Mouse (Mus musculus) gonadal fat pad, adult 2 months (tissue): ENCODE data around the gene Samd14. TPM values are rescaled to one million over a fixed set of nuclear protein-coding genes. Genes with fewer than 3 reads are reported as not detected.
A peak's percentile ranks its signal among the peaks of the same experiment; 100 is the strongest.
"Not testable (repeated sequence)": the region's sequence is repeated elsewhere in the genome, so short reads cannot be mapped to it uniquely, and the experiment has no call there.

Experiments used
- DNase-seq: peaks from one replicate; pipeline ENCODE4 v3.0.0-alpha.2; 2012; ENCODE audit warnings: low read depth
- polyA plus RNA-seq: library from polyadenylated mRNA; depleted of rRNA; stranded (reverse); fragments of >200 nt; gene quantifications from 2 replicates; pipeline ENCODE4 v1.2.3, GENCODE M21; 2012; rRNA removed

Gene Samd14
- polyA plus RNA-seq: 3.4 and 4.6 TPM in 2 replicates

DNA sequence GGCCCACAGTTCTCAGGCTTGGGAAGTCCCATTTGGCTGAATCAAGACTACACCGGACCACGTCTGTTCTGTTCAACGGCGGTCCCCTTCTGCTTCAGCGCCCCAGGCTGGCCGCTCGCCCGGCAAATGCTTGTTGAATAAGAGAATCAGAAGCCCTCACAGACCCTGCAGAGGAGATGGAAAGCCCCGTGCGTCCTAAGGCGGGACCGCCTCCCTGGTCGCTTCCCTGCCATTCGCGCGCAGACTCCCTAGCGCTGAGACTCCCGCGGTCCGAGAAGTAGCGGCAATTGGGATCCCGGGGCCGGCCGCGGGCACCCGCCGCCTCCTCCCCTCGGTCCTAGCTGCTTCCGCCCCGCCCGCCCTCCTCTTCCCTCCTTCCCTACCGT lies at the start of gene Samd14:
Gene Samd14 (plus strand): TSS at position 251 of the 386 bp plus-strand sequence.
- DNase-seq: no peak

DNA sequence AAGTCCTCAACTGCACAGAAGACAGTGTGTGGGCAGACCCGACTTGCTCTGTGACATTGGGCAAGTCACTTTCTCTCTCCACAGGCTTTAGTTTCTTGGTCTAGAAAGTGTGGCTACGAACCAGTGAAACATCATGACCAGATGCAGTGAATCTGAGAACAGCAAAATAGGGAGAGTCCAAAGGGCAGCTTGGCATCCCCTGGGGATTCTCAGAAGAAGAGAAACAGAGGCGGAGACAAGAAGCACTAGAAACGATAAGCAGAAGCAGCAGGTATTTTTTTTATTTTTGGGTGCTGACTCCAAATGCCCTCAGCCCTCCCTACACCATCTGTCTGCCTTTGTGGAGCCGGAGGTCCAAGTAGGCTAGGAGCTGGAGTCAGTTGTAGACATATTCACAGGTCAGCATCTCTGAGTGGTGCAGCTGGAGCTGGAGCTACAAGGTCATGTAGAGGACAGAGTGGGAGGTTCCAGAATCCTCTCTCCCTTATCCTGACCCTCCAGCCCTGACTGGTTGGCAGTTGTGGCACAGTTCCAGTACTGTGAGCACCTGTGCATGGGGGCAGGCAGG lies 47.1 kb upstream of the Samd14 start:
- DNase-seq: no peak

DNA sequence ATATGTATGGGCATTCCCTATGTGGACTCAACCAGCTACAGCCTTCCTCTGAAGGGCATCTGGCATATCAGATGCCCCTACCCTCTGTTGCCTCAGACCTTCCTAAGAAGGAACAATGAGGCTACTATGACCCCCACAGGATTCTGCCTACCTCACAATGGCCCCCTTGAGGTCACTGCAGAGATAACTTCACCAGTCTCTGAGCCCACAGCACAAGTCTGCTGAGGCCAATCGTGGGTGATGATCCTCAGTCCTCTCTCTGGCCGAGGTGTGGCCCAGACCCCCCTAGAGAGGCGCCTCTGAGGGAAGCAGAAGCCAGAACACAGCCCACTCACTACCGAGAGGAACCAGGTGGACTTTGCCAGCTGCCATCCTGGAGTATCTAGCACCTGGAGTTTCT lies 42.3 kb upstream of the Samd14 start, which contains the start of gene Hils1:
Gene Hils1 (plus strand): TSS at position 175 of the 400 bp plus-strand sequence.
- DNase-seq: no peak

DNA sequence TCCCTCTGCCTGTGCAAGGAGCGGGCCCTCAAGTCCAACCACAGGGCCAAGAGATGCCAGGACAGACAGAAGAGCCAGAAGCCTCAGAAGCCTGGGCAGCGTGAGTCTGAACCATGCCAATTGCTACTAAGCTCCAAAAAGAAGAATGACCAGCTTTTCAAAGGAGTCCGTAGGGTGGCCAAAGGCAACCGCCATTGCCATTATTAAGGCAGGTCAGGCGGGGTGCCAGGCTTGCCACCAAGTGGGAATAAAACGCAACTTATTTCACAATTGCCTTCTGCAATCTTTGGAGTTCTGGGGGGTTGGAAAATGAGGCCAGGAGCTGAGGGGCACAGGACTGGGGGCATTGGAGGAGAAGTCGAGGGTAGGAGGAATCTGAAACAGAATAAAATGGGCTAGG lies 41.5 kb upstream of the Samd14 start:
- no peak for DNase-seq

DNA sequence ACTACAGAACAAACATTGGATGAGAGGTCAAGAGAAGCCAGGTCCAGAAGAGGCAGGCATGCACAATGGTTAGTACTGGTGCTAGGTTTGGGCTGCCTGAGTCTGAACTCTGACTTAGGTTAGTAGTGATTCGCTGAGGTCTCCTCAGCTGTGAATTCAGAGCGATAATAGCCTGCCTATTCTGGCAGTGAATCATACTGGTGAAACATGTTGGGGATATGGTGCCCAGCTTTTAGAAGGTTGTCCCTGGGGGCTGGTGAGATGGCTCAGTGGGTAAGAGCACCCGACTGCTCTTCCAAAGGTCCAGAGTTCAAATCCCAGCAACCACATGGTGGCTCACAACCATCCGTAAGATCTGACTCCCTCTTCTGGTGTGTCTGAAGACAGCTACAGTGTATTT lies 40.0 kb upstream of the Samd14 start:
- DNase-seq: not testable (repeated sequence)

DNA sequence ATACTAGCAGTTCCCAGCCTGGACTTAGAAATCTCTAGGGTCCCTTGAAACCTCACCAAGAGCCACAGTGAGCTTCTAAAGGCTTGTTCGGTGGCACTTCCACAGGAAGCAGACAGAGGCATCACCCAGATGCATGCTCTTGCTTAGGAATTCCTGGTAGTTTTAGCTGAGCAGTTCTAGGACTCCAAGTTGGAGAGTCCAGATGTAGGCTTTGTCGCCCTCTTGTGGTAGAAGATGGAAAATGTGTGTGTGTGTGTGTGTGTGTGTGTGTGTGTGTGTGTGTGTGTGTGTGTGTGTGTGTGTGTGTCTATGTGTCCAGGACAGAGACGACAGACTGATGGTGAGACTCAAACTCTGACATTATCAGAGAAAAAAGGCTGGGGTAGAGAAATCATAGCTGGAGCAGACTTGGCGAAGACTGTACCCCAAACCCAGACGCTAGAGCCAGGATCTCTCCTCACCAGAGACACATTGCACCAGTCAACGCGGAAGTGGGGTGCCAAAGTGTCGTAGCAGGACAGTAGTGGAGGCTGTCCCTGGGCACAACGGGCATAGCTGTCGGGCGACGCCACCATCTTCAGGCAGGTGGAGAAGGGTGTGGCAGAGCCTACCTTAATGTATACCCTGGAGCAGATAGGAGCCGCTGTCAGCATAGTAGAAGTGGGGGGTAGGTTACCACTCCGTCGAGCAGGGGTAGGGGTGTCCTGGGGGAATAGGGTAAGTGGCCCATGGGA lies 39.3 kb upstream of the Samd14 start:
- no peak for DNase-seq

DNA sequence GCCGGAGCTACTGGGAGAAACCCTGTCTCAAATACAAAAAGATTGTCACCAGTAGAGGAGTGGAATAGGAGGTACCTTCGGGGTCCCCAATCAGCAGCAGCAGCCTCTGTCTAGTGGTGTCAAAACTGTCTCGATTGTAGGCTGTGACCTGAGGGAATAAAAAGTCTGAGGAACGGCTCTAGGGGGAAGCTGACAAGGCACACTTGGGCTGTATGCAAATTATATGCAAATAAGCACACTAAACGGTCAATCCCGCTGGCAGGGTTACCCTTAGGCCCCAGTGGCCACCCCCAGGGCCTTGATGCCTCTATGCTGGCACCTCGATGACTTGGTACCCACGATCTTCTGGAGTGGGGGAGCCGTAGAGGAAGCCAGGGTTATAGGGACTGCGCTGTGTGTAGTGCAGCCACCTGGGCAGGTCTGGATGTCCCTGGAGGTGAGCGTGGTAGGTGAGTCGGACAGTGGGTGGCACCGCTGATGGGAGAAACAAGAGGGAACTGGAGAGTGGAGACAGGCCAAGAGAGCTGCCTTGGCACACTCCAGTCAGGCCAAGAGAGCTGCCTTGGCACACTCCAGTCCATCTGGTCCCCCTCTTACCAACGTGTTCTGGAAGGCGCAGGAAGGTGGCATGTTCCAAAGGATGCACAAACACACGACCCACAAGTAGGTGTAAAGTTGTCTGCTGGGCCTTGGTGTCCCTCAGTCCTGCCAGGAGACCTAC lies 37.6 kb upstream of the Samd14 start:
- no peak for DNase-seq

DNA sequence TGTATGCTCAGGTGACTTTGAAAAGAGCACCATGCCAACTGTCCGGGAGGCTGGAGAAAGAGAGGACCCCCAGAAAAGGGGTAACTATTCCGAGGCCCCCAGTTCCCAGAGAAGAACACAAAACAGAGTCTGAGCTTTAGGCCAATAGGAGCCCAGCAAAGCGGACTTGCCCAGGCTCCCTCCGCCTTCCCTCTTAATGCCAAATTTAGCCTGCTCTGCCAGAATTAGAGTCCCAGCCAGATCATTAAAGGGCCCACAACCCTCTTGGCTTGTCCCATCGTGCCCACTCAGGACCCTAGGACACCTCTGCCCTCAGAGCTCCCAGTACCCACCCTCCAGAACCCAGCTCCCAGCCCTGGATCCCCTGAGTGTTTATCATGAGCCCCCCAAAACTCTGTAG lies 36.8 kb upstream of the Samd14 start:
- DNase-seq: no peak

DNA sequence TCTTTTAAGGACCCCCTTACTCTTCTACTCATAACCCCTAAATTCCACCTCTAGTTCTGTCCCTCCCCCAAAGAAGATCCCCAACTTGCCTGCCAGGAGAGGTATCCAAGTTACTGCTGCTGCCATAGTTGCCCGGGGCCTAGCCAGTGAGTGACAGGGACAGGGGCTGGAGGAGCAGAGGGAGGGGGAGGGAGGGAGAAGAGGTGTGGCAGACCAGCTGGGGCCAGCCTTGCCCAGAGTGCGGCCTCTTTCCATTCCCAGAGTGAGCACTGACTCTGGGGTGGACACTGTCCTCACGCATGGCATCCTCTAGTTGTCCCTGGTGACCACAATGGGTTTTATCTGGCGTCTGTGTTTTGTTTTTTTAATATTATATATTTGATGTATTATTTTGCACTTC lies 36.4 kb upstream of the Samd14 start:
- DNase-seq: no peak

DNA sequence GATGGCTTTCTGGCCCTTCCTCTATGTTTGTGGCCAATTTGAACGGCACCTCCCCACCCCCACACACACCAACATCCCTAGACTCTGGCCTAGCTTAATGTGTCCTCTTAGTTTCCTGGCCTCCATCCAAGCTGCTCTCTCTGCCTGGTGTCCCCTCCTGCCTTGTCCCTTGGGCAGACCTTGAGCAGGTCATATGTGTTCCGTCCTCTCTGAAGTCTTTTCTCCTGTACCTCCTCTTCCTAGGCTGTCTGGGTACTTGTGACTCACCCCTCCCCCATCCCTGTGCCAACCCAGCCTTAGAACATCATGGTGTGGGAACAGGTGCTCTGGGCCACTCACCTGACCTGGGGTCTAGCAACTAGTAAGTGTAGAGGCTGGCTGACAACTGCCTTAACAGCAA lies 34.7 kb upstream of the Samd14 start:
- DNase-seq: no peak

DNA sequence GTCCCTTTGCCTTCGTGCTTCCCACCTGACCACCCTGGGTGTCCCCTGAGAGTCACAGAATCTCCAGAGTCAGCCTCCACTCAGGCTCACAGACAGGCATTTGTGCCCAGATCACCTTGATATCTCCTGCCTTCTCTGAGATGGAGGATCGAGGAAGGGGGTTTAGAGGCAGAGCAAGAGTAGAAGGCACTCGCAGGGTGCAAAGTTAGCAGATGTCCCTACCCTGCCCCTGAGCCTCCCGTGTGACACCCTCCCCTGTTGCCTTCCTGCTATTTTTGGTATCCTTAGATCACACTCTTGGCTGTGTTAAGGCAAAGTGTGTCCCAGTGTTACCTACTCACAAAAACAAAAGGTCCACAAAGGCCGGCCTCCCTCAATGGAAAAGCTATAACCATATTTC lies 33.5 kb upstream of the Samd14 start, which contains the start of gene Sgca:
Gene Sgca (minus strand): TSS at position 129 of the 400 bp plus-strand sequence.
- no peak for DNase-seq

DNA sequence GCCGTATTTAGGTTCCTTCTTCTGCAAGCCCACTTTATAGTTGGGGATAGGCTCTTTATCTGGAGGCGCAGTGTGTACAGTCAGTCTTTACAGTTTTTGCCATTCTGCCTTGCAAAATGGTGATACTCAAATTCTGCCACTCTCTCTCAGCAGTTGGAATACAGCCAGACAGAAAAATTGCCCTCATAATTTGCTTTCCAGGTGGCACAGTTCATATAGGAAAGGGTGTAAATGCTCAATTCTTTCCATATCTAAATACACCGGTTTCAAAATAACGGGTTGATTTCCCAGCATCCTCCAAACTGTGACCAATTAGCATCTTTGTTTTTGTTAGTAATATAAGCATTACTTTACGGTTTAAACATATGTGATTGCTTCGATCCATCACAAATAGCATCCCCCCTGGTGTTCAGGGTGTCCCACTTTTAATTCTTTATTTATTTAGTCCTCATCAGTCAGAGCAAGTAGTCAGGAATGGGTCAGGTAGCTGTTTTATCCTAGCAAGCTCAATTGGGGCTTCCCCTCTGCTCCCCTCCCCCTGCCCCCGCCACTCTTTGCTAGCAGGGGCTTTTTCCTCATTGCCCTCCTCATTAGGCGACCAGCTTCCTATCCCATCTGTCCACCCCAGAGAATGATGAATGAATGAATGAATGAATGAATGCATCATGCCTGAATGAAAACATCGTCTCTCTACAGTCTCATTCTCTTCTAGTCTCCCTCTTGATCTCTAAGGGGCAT lies 31.3 kb upstream of the Samd14 start:
- DNase-seq: no peak

DNA sequence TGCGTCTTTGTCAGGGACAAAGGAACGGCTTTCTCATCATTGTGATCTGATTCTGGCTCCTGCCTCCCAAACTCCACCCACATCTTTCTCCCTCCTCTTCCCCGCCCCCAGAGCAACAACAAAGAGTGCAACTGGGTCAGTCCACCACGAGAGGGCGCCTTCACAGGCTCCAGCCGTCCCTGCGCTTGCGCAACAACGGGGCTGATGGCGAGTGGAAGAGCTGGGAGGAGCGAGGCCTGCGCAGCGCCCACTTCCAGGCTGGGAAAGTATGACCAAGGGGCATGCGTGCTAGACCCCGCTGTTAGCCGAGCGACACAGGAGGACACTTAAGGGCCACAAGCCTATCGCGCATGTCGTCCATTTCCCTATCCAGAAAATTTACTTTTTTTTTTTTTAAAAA lies 30.7 kb upstream of the Samd14 start:
- DNase-seq: no peak

DNA sequence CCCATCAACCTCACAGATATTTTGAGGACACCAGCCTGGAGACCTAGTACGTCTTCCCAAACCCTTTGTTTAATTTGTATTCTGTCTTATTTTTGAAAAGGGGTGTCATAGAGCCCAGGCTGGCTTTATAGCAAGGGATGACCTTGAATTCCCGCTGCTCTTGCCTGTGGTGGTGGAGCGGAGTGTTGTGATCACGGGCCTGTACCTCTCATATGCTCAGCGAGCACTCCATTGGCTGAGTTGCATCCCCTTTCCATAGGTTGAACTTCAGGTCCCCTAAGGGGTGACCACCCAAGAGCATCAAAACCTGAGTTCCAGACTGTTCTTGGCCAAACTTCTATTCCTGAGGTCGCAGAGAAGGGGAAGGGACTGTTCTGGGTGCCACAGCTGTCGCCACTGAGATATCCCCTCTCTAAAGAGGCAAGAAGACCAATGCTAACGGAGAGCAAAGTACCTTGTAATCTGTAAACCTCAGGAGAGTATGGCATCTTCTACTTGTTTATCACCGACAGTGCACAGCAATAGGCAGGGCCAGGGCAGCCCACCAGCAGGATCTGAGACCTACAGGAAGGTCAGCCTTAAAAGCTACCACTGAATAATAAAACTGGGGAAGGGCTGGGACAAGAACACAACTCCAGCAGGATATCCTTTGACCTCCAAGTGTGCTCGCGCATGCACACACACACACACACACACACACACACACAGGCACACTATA lies 30.1 kb upstream of the Samd14 start:
- DNase-seq: no peak

DNA sequence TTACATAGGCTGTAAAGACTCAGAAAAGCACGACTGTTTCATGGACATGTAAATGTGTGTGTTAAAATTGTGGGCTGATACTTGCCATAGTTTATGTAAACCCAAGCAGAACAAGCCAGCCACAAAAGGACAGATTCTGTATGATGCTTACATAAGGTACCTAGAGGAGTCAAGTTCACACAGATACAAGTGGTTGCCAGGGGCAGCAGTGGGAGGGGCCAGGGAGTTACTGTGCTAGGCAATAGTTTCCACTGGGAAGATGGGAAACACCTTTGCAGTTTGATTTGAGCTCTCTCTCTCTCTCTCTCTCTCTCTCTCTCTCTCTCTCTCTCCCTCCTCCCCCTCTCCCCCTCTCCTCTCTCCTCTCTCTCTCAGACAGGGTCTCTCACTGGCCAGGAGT lies 24.5 kb upstream of the Samd14 start:
- DNase-seq: no peak

DNA sequence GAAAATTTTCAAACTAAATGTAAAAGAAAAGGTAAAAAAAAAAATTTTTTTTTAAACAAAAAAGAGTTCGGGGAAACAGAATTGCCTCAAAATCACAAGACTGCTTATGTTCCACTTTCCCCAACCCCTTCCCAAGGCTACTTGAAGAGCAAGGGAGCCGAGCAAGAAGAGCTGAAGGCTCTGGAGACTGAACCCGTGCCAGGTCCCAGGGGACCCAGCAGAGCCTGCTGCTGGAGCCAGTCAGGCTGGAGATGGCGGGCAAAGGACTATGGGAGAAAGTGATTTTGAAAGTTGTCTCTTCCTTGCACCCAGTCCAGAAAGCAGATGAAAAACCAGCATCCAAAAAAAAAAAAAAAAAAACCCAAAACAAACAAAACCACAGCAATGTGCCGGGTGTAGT lies 23.9 kb upstream of the Samd14 start:
- no peak for DNase-seq

DNA sequence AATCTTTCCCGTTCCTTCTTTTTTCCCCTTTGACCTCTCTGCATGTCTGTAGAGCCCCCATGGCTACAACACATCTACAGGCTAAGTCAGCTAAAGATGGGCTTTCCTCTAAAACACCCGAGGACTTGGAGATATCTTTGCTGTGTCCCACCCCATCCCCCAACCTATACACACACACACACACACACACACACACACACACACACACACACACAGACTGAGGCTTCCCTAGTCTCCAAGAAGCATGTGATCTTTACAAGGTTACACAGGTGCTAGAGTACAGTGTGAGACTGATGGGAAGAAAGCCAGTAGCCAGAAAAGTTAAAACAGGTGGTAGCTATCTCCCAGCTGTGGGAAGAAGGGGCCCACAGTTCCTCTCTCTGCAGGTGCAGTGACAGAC lies 23.2 kb upstream of the Samd14 start:
- no peak for DNase-seq

DNA sequence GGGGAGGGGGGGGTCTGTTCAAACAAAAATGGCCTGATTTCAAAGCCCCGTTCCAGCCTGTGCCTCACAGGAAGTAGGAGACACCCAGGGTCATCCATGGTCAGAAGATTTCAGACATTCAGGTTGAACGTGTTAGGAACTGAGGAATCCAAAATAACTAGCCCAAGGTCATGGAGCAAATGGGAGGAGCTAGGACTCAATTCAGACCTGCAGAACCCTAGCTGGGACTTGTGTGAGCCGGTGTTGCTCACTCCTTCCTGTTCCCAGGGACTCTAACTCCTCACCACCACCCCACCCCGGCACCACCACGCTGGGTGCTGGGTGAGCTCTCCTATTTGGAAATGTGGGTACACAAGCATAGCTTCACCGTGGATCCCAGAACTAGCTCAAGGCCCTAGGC lies 22.3 kb upstream of the Samd14 start:
- DNase-seq: peak; percentile 94

DNA sequence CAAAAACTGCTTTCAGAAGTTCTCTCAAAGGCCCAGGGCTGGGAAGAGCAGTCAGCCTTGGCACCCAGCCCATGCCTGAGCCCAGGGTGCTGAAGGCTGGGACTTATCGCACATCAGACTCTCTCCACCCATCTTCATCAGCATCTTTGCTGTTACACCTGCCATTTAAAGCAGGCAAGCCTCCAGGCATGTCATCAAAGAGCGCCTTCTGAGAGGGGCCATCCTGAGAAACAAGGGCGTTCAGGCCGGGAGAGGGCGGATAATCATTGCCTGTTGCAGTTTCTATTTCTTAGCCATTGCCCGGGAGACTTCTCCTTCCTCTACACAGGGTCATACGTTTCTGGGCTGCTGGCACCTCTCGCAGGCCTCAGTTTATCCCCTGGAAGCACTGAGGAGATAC lies 21.8 kb upstream of the Samd14 start:
- no peak for DNase-seq

DNA sequence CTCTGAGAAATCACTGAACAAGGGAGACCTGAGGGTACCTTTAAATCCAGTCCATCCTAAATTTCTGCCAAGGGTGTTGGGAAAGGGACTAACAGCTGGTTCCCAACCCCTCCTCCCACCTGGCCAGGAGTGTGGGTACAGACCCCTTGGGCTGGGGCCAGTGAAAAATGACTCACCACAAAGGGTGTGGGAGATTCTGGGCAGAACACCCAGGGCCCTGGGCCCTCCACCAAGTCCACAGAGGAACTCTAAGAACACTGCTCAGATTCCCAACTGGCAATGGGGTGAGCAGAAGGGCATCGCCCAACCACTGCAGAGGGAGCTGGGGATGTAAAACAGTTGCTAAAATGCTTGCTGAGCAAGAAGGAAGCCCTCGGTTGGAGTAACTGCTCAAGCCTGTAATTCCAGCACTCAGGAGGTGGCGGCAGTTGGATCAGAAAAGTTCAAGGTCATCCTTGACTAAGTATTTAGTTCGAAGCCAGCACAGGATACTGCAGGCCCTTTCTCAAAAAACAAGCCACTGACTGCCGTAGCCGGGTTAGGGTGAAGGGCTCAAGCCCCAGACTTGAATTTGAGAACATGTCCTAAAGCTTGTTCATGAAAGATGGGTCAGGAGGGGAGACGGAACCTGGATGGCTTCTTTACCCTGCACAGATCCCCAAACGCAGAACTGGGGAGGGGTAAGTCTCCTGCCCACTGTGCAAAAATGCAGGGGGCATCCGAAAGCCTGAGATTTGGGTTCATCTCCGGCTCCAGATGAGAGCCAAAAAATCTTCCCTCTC lies 20.7 kb upstream of the Samd14 start:
- peak; percentile 94 for DNase-seq

DNA sequence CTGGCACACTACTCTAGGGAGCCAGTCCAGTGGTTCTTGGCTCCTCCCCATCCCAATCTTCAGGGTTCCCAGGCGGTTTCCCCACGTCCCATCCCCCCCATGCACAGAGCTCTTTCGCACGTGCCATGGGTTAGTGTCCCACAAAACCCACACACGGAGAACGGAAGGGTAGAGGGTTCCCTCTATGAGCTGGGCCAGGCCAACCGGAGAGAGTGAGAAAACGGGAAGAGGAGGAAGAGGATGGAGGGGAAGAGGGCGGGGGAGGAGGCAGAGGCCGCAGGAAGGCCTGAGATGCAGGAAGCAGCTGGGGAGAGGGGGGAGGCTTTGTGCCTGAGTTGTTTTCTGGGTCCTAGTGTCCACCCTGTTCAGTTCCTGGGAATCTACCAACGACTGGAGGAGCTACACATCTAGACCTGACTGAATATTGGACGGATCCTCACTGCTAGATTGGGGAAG lies 20.1 kb upstream of the Samd14 start:
- no peak for DNase-seq
